Mouse (Mus musculus) midbrain, embryonic 12.5 days (tissue): ENCODE measurements at regions not wholly inside any gene's neighbourhood (a gene's known extent, or its start where the extent isn't known, plus 50 kb on each side); places are given as distances from the start of the nearest gene placed in this dataset.
A peak's percentile ranks its signal among the peaks of the same experiment; 100 is the strongest.

ENCODE experiments used
- ATAC-seq: fragments of 200-750 bp; cut with Nextera tagmentation; 2 replicates; pipeline ENCODE4 v1.8.0; 2017; ENCODE audit warnings: low read depth, moderate TSS enrichment, moderate library complexity; ENCODE audit not compliant: low FRiP score
- H3K27ac ChIP-seq: fragments of 300-500 bp; sonication (generic); replicated peaks from 2 replicates; pipeline ENCODE4 v1.5.1; 2016; ENCODE audit warnings: mild to moderate bottlenecking
- H3K27me3 ChIP-seq: fragments of 300-500 bp; sonication (generic); 2 replicates; pipeline ENCODE4 v1.6.1; 2016; ENCODE audit warnings: mild to moderate bottlenecking
- H3K36me3 ChIP-seq: fragments of 300-500 bp; sonication (generic); 2 replicates; pipeline ENCODE4 v1.6.1; 2016
- H3K4me1 ChIP-seq: fragments of 300-500 bp; sonication (generic); 2 replicates; pipeline ENCODE4 v1.6.1; 2016
- H3K4me2 ChIP-seq: fragments of 300-500 bp; sonication (generic); replicated peaks from 2 replicates; pipeline ENCODE4 v1.6.1; 2016; ENCODE audit warnings: mild to moderate bottlenecking, moderate library complexity
- H3K4me3 ChIP-seq: fragments of 300-500 bp; sonication (generic); 2 replicates; pipeline ENCODE4 v1.5.1; 2016; ENCODE audit warnings: mild to moderate bottlenecking
- H3K9ac ChIP-seq: fragments of 300-500 bp; sonication (generic); replicated peaks from 2 replicates; pipeline ENCODE4 v1.6.1; 2016; ENCODE audit warnings: mild to moderate bottlenecking, moderate library complexity
- H3K9me3 ChIP-seq: fragments of 300-500 bp; sonication (generic); 2 replicates; pipeline ENCODE4 v1.6.1; 2016; ENCODE audit warnings: mild to moderate bottlenecking
- WGBS: fragments of 180-500 bp; shearing (Covaris S2); methylation state at CpG from one replicate; pipeline ENCODE4 v1.1.7; 2016; 5-methylcytosine and 5-hydroxymethylcytosine counted together

DNA sequence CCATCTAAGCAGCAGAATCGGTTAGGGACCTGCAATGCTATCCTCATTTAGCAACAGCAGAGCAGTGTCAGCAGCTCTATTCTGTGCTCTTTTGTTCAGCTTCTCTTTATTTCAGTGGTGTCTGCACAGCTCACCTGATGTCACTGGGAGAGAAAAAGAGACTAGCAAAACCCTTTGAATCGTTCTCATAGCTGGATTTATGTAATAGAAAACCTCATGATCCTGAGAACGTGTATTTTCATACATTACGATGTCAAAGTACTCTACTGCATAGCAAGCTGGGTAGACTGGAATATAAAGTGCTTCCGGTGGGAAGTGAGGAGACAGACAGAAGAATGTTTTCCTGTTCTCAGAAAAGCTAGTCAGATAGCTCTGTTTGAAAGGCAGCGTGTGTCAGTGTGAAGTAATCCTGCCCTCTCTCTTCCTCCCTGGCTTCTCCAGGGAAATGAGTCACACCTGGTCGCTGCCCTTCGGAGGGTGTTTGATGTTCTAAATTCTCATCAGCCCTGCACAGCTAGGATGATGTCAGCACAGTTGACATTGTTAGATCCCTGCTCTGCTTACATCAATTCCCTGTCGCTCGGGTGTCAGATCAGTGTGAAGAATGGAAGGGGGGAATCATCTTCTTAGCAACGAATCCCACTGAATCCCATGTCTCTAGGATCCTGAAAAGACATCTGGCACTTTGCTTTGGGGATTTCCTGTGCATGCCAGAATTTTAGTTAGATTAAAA is 129.6 kb upstream of the Zbtb20 start:
- Histone ChIP-seq H3K9ac (no peak overlapping the region), H3K27ac (peak overlapping the region; percentile 72), H3K9me3 (no peaks in the 10 kb centered on the region), H3K4me3 (no peak overlapping the region), H3K36me3 (no peaks in the 10 kb centered on the region), H3K4me1 (peaks cover 15% of the 10 kb centered on the region), H3K27me3 (no peaks in the 10 kb centered on the region), H3K4me2 (no peak overlapping the region)
- 46% methylated on average over 11 of the region's 11 CpGs for WGBS
- ATAC-seq: 0 out of 2 replicates have a peak, but pooled peaks have one; percentile 49

DNA sequence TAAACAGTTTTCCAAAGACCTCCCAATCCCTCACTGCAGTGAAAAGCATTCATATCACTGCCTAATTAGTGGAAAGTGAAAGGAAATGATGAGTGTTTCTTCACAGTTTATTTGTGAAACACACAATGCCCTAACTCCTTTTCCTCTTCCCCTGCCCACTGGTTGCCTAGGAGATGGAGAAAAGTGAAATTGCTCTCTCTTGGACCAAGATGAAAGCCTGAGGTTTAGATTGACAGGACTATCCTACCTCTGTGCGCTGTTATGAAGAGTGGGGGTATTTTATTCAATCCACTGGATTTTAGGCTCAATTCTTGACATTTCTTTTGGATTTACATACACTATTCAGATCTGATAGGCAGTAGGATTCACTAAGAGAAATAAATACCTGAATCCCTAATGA is 132.1 kb upstream of the Zbtb20 start:
- H3K36me3 ChIP-seq: no peaks in the 10 kb centered on the region
- no peak overlapping the region for H3K27ac ChIP-seq
- no peak overlapping the region for H3K9ac ChIP-seq
- no peak for ATAC-seq
- no peaks in the 10 kb centered on the region for H3K9me3 ChIP-seq
- H3K4me2 ChIP-seq: no peak overlapping the region
- H3K4me3 ChIP-seq: no peak overlapping the region
- 68% methylated on average over 1 of the region's 1 CpGs for WGBS
- H3K4me1 ChIP-seq: peaks cover 15% of the 10 kb centered on the region
- H3K27me3 ChIP-seq: no peaks in the 10 kb centered on the region

DNA sequence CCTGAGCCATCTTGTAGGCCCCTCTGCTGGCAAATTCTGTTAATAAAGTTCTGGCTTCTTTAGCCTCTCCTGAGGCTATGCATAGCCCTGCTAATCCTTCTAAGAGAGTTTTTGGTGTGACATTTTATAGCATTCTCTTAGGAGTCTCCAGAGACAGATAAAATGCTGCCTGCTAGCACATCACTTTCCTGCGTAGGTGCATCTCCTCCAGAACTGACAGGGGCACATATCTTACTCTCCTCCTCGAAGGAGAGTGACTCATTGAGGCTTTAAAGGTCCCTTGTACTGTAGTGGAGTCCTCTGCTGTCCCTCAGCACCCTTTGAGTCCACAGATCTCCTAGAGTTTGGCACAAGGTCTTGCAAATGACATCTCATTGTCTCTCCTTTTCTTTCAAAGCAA is 132.6 kb upstream of the Zbtb20 start:
- WGBS: 67% methylated on average over 2 of the region's 2 CpGs
- H3K4me2 ChIP-seq: no peak overlapping the region
- peaks cover 15% of the 10 kb centered on the region for H3K4me1 ChIP-seq
- no peak overlapping the region for H3K27ac ChIP-seq
- no peaks in the 10 kb centered on the region for H3K27me3 ChIP-seq
- H3K36me3 ChIP-seq: no peaks in the 10 kb centered on the region
- H3K9me3 ChIP-seq: no peaks in the 10 kb centered on the region
- no peak for ATAC-seq
- H3K4me3 ChIP-seq: no peak overlapping the region
- H3K9ac ChIP-seq: no peak overlapping the region

DNA sequence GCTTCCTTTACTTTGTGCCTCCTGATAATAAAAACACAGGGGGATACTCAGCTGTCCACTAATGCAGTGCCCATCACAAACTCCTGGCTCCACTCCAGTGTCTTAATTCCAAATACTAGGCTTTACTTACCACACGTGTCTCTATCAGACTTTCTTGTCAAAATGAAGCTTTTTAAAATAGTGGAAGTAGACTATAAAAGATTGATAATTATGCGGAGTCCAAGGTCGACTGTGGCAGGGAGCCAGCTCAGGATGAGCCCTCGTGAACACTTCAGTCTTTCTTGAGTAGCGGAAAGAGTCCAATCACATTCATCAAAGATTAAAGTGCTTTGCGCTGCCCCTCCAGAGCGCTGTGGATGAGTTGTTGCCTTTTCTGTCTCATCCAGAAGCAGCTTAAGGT is 147.9 kb upstream of the Zbtb20 start:
- Histone ChIP-seq H3K9me3 (no peaks in the 10 kb centered on the region), H3K36me3 (no peaks in the 10 kb centered on the region), H3K27me3 (no peaks in the 10 kb centered on the region), H3K27ac (no peak overlapping the region), H3K4me2 (no peak overlapping the region), H3K9ac (no peak overlapping the region), H3K4me3 (no peak overlapping the region), H3K4me1 (no peaks in the 10 kb centered on the region)
- 87% methylated on average over 7 of the region's 7 CpGs for WGBS
- ATAC-seq: no peak

DNA sequence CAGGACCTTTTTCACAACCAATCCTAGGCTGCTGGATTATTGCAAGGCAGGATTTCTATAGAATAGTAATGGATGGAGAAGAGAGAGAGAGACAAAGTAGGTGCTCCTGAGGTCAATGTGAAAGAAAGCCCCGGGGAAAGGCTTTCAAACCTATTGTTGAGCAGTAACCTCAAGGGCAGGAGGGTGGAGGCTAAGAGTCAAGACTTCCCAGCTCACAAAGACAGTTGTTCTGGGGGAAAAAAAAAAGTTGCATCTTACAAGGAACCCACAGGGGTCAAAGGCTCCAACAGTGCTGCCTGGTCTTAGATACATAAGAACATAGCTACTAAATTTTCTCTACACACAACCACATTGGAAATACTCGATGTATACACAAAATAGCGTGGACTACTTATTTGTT is 155.8 kb upstream of the Zbtb20 start:
- Histone ChIP-seq H3K9ac (no peak overlapping the region), H3K27me3 (no peaks in the 10 kb centered on the region), H3K4me3 (no peak overlapping the region), H3K9me3 (no peaks in the 10 kb centered on the region), H3K36me3 (no peaks in the 10 kb centered on the region), H3K4me2 (no peak overlapping the region), H3K4me1 (peaks cover 21% of the 10 kb centered on the region), H3K27ac (no peak overlapping the region)
- no peak for ATAC-seq
- 63% methylated on average over 3 of the region's 3 CpGs for WGBS

DNA sequence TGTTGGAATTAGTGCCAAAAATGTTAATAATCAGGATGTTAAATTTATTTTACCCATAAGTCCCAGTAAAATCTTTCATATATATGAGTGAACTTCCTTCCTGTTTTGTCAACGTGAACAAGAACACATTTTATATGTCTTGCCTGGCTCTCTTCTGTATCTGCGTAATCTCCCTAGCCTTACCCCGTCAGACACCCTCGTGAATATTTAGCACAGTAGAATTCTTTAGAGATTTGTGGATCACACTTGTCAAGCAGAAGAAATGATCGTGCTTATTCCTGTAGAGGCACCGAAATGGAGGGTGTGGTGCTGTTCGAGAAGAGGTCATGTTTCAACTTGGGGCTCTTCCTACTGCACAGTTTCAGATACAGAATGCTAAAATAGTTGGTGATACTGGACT is 157.2 kb upstream of the Zbtb20 start:
- no peak overlapping the region; the same call in 1 of the 2 replicates for H3K27ac ChIP-seq
- no peak overlapping the region for H3K4me2 ChIP-seq
- no peaks in the 10 kb centered on the region for H3K9me3 ChIP-seq

DNA sequence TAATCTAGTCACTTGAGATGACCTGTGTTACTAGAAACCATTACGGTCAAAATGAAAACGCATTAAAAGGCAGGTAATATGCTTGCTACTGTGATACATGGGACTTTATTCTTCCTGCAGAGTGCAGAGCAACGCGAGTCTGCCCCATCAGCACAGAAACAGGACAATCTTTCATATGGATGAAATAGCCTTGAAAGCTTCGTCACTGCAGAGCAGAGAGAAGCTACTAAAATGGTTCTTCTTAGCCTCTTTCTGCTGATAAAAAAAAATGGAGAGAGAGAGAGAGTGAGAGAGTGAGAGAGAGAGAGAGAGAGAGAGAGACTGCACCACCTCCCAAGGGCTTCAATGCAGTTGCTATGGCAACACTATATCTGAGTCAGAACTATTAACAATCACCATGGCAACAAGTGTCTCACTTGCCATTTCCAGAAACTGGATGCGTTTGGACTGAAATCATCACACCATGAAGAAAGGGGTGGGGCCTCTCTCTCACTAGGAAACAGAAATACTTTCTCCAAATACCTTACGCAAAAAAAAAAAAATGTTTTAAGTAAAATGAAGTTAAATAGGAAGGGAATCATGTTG is 157.8 kb upstream of the Zbtb20 start:
- Histone ChIP-seq H3K9me3 (no peaks in the 10 kb centered on the region), H3K4me2 (peak overlapping the region; percentile 32), H3K9ac (no peak overlapping the region), H3K27me3 (no peaks in the 10 kb centered on the region), H3K4me1 (peaks cover 21% of the 10 kb centered on the region), H3K27ac (peak overlapping the region; percentile 82), H3K4me3 (no peak overlapping the region), H3K36me3 (no peaks in the 10 kb centered on the region)
- 27% methylated on average over 7 of the region's 7 CpGs for WGBS
- ATAC-seq: peak; percentile 84

More for the DNA sequence above, 157.2 kb upstream of the Zbtb20 start:
- WGBS: 44% methylated on average over 7 of the region's 7 CpGs
- Histone ChIP-seq H3K9ac (no peak overlapping the region), H3K36me3 (no peaks in the 10 kb centered on the region), H3K27me3 (no peaks in the 10 kb centered on the region), H3K4me3 (no peak overlapping the region), H3K4me1 (peaks cover 21% of the 10 kb centered on the region)
- ATAC-seq: peak; percentile 32; the same call in 1 of the 2 replicates

DNA sequence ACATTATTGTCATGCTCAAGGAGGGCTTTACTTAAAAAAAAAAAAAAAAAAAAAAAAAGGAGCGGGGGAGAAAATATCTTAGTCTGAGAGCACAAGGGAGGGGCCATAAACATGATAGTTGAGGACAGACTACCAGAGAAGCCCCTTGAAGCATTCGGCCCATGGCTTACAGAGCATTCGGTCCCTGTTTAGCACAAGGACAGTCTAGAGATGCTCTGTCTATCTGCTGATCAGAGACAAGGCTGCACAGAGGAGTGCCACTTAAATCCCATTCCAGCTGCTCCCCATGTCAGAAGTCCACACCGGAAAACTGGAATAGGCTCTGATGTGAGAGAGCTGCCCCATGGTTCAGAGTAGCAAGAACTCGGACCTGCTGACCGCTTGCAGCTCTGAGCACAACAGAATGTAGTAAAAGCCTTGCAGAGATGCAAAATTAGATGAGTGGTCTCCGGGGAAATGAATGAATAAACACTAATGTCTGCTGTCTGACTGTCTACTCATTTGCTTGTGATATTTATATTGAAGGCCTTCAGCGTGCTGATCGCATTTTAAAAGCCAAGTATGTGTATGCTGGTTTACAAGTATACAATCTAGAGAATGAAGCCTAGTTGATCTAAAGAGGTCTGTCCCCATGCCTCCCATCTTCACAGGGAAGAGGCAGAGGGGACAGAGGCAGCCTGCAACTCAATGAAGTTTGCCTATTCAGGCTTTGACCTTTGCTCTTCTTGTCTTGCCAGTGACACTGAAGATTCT is 158.4 kb upstream of the Zbtb20 start:
- Histone ChIP-seq H3K4me3 (no peak overlapping the region), H3K4me1 (peaks cover 21% of the 10 kb centered on the region), H3K36me3 (no peaks in the 10 kb centered on the region), H3K4me2 (peak overlapping the region; percentile 32), H3K27me3 (no peaks in the 10 kb centered on the region), H3K9ac (no peak overlapping the region), H3K27ac (peak overlapping the region; percentile 82), H3K9me3 (no peaks in the 10 kb centered on the region)
- peak; percentile 52 for ATAC-seq
- 51% methylated on average over 9 of the region's 9 CpGs for WGBS

DNA sequence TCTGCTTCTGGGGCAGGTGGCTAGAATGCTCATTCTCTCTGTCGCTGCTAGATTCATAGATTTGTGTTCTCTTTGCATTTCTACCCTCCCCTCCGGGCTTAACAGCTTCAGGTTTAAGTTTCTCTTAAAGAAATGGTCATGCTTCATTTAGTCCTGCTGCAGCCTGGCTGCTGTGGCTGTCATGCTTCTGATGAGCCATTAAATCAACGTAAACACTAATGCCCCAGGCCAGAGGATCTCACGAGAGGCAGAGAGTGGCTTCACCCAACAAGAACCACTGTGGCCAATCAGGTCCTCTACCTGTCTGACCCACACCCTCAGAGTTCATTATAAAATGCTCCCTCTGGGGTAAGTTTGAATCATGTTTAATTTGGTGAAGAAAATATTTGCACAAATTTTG is 173.0 kb upstream of the Zbtb20 start:
- H3K27me3 ChIP-seq: no peaks in the 10 kb centered on the region
- WGBS: 19% methylated on average over 4 of the region's 4 CpGs
- peak; percentile 72; the same call in 1 of the 2 replicates for ATAC-seq
- H3K27ac ChIP-seq: 0 out of 2 replicates have a peak overlapping the region, but pooled peaks have one; percentile 35
- no peaks in the 10 kb centered on the region for H3K9me3 ChIP-seq
- H3K4me1 ChIP-seq: peaks cover 5% of the 10 kb centered on the region; the same call in 1 of the 2 replicates
- H3K4me2 ChIP-seq: no peak overlapping the region
- no peak overlapping the region for H3K4me3 ChIP-seq
- no peak overlapping the region for H3K9ac ChIP-seq
- H3K36me3 ChIP-seq: no peaks in the 10 kb centered on the region

DNA sequence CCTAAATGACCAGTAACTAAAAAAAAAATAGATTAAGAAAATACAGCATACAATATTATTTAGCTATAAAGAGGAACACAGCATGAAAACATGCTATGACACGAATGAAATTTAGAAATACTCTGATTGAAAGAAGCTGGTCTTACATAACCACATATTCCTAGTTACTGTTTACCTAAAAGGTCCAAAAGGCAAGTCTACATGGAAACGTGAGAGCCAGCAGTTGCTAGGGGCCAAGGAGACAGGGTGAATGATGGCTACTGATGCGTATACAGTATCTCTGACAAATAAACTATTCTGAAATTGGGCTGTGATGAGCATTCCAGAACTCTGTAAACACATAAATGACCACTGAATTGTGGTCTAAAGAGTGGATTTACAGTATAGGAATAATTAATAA is 194.5 kb upstream of the Zbtb20 start:
- 90% methylated on average over 3 of the region's 3 CpGs for WGBS
- ATAC-seq: no peak
- H3K27ac ChIP-seq: no peak overlapping the region
- no peaks in the 10 kb centered on the region for H3K9me3 ChIP-seq
- no peak overlapping the region for H3K4me3 ChIP-seq
- no peaks in the 10 kb centered on the region for H3K27me3 ChIP-seq
- H3K4me2 ChIP-seq: no peak overlapping the region
- H3K9ac ChIP-seq: no peak overlapping the region
- H3K4me1 ChIP-seq: no peaks in the 10 kb centered on the region
- H3K36me3 ChIP-seq: no peaks in the 10 kb centered on the region

DNA sequence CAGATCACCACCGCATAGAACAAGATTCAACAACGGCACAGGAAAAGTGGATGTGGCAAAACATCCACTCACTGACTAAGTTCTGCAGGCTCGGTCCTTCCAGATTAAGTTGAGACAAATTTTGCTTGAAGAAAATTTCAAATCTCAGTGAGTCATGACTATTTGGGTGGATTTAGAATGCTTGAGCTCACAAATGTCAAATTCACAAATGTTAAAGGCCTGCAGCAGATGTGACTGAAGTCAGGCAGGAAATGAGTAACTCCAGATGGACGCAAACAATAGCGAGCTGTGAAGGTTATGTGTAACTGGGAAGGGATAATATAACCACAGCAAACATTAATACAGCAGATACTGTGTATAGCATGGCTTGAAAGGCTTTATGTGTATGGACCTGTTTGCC is 198.5 kb upstream of the Zbtb20 start:
- Histone ChIP-seq H3K4me2 (no peak overlapping the region), H3K4me1 (no peaks in the 10 kb centered on the region), H3K27ac (no peak overlapping the region), H3K9me3 (no peaks in the 10 kb centered on the region), H3K9ac (no peak overlapping the region), H3K36me3 (no peaks in the 10 kb centered on the region), H3K4me3 (no peak overlapping the region), H3K27me3 (no peaks in the 10 kb centered on the region)
- no peak for ATAC-seq
- 91% methylated on average over 5 of the region's 5 CpGs for WGBS

DNA sequence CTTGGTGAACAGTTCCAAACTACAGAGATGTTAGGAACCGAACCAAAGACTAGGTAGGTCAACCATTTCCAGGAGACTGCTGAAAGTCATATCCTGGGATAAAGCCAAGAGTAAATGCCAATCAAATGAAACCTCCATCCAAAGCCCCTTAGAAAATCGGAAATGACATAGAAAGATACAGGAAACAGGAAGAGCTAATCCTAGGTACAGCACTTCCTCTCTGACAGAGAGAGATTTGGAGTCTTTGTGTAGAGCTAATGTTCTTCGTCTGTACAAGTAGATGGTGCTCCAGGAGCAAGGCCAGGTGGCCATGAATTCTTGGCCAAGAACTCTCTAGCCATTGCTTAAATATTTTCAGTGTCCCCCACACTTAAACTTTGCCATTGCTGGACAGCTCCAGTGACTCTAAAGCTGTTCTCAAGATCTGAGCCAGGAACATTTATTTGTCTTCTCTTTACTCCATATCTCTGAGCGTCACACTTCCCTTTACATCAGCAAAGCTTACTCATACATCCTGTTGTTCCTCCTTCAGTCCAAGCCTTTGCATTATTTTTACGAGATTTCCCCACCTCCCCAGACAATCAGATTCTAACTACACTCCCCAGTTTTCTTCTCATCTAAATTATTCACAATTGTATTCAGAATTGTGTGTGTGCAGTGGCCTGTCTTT is 199.1 kb upstream of the Zbtb20 start:
- Histone ChIP-seq H3K27ac (no peak overlapping the region), H3K4me3 (no peak overlapping the region), H3K36me3 (no peaks in the 10 kb centered on the region), H3K4me1 (no peaks in the 10 kb centered on the region), H3K4me2 (no peak overlapping the region), H3K9ac (no peak overlapping the region), H3K9me3 (no peaks in the 10 kb centered on the region), H3K27me3 (no peaks in the 10 kb centered on the region)
- no peak for ATAC-seq
- WGBS: 86% methylated on average over 5 of the region's 5 CpGs
